Mouse (Mus musculus): ENCODE data around the gene Mok.

DNA sequence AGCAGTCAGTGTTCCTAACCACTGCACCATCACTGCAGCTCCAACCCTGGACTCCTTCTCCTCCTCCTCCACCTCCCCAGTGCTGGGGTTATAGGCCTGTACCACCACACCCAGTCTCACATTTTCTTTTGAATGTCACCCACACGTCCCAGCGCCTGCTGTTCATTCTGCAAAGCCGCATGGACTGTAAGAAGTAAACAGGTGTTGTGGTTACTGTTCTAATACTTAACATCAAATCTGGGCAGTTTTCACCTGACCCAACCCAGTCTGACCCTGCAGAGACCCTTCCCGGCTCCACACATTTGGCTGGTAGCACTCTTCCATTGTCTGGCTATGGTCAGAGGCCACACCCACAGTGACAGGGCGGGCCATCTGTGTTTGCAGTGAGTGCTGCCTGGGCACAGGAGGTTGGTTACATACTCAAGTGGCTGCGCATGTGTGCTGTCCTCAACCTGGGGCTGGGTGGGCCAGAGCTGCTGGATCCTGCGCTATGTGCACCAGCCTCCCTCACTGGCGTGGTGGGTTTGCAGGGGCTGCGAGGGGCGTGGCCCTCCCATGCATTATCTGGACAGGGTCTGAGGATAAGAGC lies 38.8 kb downstream of the Mok start:
- TF ChIP-seq CTCF (IDR thresholded peaks at IDR 0.05; ENCODE audit: extremely low read depth, insufficient read depth, insufficient read length, insufficient replicate concordance) = no peak
- TF ChIP-seq POLR2A (IDR thresholded peaks at IDR 0.05; ENCODE audit: low read depth, low read length) = no peak

Data from spleen, adult 2 months (tissue).